Mouse (Mus musculus): Measurements from ENCODE around the gene Gstm5. TPM values are rescaled to one million over a fixed set of nuclear protein-coding genes. Genes with fewer than 3 reads are reported as not detected.
"Not testable (repeated sequence)": the region's sequence is repeated elsewhere in the genome, so short reads cannot be mapped to it uniquely, and the experiment has no call there.

Gene Gstm5
- polyA plus RNA-seq, 1 experiment, result 62.7 TPM

GRCm38 (mm10) chr3:107873335-107874251, 22.0 kb upstream of the Gstm5 start:
- no peak for DNase-seq (ENCODE audit: low spot score)

- no peak for DNase-seq (ENCODE audit: low spot score)
These were observed 20.4 kb upstream of the Gstm5 start for GRCm38 (mm10) chr3:107875231-107875630.

- DNase-seq (ENCODE audit: low spot score), result no peak
These were observed 18.6 kb upstream of the Gstm5 start, which contains the start of gene Eps8l3 for GRCm38 (mm10) chr3:107877005-107877404. Gene Eps8l3 (plus strand): TSS chr3:107877229.

- DNase-seq (ENCODE audit: low spot score), result no peak
These were observed 17.6 kb upstream of the Gstm5 start for GRCm38 (mm10) chr3:107877747-107878736.

- DNase-seq (ENCODE audit: low spot score), result no peak
These were observed 7.7 kb upstream of the Gstm5 start for GRCm38 (mm10) chr3:107887674-107888495.

GRCm38 (mm10) chr3:107889236-107889635, 6.4 kb upstream of the Gstm5 start:
- DNase-seq (ENCODE audit: low spot score), result not testable (repeated sequence)

GRCm38 (mm10) chr3:107895194-107895719, 364 bp upstream of the Gstm5 start:
- DNase-seq (ENCODE audit: low spot score), result no peak

- DNase-seq (ENCODE audit: low spot score), result no peak
These were observed 3.1 kb downstream of the Gstm5 start for GRCm38 (mm10) chr3:107898691-107899090.

- no peak for DNase-seq (ENCODE audit: low spot score)
These were observed 5.5 kb downstream of the Gstm5 start for GRCm38 (mm10) chr3:107900955-107901673.

- DNase-seq (ENCODE audit: low spot score), result no peak
These were observed 10.3 kb downstream of the Gstm5 start for GRCm38 (mm10) chr3:107905942-107906341.

- DNase-seq (ENCODE audit: low spot score), result no peak
These were observed 21.1 kb downstream of the Gstm5 start for GRCm38 (mm10) chr3:107916674-107917073.

- no peak for DNase-seq (ENCODE audit: low spot score)
These were observed 21.5 kb downstream of the Gstm5 start for GRCm38 (mm10) chr3:107917097-107917496.

GRCm38 (mm10) chr3:107917783-107918408, 22.3 kb downstream of the Gstm5 start:
- no peak for DNase-seq (ENCODE audit: low spot score)

GRCm38 (mm10) chr3:107920348-107920747, 24.7 kb downstream of the Gstm5 start:
- no peak for DNase-seq (ENCODE audit: low spot score)

- no peak for DNase-seq (ENCODE audit: low spot score)
These were observed 29.7 kb downstream of the Gstm5 start for GRCm38 (mm10) chr3:107925335-107925734.

GRCm38 (mm10) chr3:107927841-107928240, 32.2 kb downstream of the Gstm5 start:
- no peak for DNase-seq (ENCODE audit: low spot score)

- DNase-seq (ENCODE audit: low spot score), result no peak
These were observed 33.1 kb downstream of the Gstm5 start for GRCm38 (mm10) chr3:107928691-107929090.

GRCm38 (mm10) chr3:107929243-107929642, 33.6 kb downstream of the Gstm5 start:
- no peak for DNase-seq (ENCODE audit: low spot score)

GRCm38 (mm10) chr3:107929731-107930130, 34.1 kb downstream of the Gstm5 start:
- no peak for DNase-seq (ENCODE audit: low spot score)

- DNase-seq (ENCODE audit: low spot score), result no peak
These were observed 35.5 kb downstream of the Gstm5 start for GRCm38 (mm10) chr3:107931134-107931533.

Data from urinary bladder, adult 2 months (tissue).